Mouse (Mus musculus) spleen, postnatal 4 days (tissue): ENCODE data around the gene Slc6a5.
"Not testable (repeated sequence)": the region's sequence is repeated elsewhere in the genome, so short reads cannot be mapped to it uniquely, and the experiment has no call there.

Experiments
- DNase-seq, 2 experiments: peaks; one replicate each; pipeline ENCODE4 v3.0.0; 2022; ENCODE audit warnings: low spot score in 2 of 2

Slc6a5 gene

DNA sequence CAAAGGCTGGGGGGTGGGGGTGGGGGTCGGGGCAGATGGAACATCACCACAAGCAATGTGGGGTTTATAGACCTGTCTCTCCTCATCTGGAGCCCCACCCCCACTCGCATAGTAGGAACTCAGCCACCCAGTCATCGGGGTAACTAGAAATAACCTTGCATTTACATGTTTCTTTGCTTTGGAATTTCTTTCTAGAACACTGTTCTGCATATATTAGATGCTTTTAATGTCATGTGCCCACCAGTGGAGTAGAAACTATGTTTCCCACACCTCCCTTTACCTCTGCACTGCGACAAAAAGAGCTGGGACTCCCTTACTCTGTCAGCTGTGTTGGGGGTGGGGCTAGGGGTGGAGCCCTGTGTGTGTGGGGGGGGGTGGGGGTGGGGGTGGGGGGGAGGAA is 3.2 kb downstream of the Slc6a5 start:
- no peak for DNase-seq

DNA sequence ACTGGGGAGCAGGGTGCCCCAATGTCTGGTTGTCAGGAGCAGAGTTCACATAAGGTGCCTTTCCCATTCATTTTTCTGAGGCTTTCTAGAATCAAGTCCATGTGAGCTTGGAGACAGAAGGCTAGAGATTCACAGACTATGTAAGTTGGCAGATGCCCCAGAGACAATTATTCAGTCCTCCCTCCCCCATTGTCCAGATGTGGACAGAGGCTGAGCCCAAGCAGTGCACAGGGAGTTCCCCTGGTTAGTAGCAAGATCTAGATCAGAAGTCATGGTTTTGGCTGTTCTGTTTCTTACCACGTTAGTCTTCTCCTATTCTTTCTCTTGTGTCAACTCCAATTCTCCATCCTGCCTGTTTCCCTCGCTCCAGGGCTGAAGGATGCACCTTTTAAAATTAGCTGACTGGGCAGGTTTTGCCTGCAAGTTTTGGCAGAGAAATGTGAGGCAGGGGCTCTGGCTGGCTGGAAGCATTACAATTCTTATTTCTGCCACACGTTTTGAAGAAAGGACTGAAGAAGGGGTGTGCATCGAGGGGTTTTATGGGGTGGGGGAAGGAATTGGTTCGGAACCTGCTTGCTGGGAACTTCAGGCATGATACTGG is 3.9 kb downstream of the Slc6a5 start:
- DNase-seq, result no peak

DNA sequence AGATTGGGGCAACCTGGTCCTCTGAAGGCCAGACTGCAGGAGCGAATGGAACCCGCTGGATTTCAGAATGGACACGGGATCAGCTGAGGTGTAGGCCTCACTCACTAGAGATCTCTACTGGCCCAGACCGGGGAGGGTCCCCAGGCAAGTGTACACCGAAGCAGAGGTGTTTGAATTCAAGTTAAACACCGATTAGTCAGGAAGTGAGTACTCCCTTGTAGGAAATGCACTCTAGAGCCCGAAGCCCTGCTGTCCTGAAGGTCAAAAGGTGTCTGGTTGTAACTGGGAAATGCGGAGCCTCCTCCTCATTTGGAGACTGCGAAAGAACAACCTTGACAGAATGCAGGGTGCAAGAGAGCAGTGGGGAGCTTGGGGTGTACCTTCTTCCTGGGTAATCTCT is 5.0 kb downstream of the Slc6a5 start:
- DNase-seq, result no peak

DNA sequence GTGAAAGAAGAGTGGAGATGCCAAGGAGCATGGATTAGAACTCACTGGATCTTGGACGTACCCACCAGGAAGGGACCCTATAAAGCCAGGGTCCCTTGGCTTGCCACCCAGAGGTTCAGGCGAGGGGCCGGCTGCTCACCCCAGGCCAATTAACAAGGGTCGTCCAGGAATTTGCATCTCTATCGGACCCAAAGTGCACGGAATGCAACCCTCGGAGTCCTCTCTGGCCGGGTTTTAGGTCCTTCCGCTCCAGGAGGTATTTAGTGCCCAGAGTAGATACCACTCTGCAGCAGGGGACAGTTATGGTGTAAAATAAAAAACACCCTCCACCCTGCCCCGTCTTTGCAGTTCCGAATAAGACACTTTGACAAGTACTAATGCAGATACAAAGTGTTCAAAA is 5.5 kb downstream of the Slc6a5 start:
- DNase-seq, result no peak

DNA sequence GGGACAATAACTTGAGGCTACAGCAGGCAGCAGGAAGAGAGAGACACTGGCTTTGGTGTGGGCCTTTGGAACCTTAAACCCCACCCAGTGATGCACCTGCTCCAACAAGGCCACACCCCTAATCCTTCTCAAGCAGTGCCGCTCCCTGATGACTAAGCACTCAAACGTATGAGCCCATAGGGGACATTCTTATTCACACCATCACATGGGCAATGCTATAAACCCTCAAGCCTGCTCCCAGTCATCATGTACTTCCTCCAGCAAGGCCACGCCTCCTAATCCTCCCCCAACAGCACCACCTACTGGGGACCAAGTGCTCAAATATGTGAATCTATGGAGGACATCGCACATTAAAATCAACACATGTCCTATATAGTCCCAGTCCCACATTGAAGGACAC is 9.5 kb downstream of the Slc6a5 start:
- no peak for DNase-seq

DNA sequence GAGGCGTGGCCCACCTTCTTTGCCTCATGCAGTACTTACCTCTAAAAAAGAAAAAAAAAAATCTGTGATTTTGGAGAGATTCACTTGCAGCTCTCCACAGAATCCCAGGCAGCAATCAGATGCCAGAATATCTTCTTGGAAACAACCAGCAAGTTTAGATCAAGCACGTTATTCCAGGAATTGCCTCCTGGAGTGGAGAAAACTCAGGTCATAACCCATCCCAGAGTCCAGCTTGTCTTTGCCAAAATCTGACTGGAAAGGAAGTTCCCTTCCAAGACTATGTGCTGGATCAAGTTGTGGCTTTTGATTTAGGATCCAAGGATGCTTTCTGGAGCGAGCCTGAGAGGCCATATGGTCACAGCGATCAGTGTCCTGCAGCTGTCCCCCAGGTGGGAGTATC is 10.8 kb downstream of the Slc6a5 start:
- DNase-seq, result no peak

DNA sequence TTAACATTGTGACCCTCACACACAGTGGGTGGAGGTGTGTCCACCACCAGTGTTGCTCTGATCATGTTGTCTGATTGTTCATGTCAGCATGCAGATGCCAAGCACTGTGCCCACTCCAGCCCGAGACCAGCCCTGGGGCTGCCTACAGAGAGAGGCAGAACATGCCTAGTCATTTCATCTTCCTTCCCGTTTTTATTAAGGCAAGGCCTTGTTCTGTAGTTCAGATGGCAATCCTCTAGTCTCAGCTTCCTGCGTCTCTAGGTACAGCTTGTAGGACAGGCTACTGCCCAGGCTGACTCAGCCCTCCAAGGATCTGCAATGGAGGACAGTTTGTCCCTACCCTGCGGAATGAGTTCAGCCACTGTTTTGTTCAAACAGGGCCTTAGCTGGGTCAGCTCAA is 13.0 kb downstream of the Slc6a5 start:
- no peak for DNase-seq

DNA sequence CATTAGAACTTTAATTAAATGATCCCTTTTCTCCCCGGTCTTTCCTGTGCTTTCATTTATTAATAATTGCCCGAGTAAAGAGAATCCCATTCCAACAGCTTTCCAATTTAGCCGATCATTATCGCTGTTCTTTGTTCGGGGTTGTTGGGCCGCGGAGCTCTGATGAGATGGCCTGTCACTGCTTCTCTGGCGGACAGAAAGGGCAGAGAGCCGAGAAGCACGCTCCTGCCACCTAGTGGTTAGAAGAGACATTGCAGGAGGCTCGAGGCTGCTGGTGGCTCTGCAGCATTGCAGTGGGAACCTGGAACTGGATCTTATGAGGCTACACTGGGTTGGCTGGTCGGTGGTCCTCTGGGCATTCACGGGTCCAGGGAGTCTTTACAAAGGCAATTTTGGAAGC is 13.4 kb downstream of the Slc6a5 start:
- peak; percentile 57 to 83 for DNase-seq

DNA sequence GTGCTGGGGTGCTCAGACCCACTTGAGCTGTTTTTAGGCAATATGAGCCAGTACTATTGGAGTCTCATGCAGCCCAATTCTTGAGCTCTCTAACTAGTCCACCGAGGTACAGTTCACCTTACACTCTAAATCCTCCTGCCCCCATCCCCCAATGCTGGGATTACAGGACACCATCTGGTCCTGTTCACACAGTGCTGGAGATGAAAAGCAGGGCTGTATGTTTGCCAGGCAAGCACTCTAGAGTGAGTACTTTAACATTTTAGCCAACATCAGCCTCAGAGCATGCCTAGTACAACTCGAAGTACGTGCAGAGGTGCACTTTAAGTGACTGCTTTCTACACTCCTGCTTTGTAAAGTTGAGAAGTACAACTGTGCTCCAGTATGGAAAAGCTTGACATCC is 18.6 kb downstream of the Slc6a5 start:
- DNase-seq, result no peak

DNA sequence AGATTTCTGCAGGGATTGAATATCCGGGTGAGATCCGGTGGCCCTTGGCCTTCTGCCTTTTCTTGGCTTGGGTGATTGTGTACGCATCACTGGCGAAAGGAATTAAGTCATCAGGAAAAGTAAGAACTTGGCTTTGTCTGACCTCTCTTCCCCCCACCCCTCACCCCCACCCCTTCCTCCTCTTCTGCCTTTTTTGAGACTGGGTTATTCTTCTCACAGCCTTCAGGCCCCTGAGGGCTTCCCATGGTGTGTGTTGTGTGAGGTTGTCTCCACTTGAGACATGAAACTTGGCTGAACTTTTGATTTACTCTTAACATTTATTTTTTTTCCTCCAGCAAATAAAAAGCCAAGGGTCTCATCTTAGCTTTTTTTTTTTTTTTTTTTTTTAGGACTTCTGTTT is 20.1 kb downstream of the Slc6a5 start:
- DNase-seq, result no peak

DNA sequence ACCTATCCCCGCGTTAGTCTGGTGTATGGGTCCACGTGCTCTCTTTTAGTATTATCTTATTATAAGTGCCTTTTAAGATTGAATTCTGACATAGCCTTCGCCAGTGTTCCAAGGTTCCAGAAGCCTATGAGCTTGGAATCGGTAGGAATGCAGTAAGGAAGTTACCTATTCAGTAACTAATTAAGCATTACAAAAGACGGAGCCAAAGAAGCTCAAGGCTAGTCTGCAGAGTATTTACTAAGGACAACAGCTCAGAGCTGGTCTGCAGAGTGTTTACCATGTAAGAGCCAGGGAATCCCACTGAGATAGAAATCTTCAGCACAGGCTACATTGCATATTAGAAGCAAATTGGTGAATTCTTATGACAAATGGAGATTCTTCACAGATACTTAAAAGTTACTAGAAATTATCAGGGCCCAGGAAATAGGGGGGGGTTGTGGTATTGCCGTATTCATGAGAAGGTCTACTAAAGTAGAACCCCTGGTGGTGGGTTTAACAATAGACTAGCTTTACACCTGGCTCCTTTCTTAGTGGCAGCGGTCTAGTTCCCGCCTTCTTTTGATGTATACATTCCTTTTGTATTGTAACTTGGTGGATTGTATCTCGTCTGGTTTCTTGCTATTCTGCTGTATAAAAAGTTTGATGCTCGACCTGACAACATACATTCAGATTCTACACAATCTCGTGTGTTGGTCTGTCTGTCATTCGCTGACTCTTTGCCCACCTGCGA is 23.6 kb downstream of the Slc6a5 start:
- DNase-seq, result not testable (repeated sequence)

DNA sequence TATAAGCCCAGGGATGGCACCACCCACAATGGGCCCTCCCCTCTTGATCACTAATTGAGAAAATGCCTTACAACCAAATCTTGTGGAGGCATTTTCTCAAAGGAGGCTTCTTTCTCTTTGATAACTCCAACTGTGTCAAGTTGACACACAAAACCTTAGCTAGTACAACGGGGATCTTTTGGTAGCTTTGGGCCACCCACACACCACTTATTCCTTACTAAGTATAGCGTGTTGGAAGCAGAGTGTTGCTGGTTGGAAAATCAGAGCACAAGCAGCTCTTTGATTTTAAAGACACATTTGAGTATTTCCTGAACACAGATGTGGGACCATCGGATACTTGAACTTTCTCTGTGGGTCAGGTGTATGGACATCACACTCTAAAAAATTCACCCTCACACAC is 26.9 kb downstream of the Slc6a5 start:
- no peak for DNase-seq

DNA sequence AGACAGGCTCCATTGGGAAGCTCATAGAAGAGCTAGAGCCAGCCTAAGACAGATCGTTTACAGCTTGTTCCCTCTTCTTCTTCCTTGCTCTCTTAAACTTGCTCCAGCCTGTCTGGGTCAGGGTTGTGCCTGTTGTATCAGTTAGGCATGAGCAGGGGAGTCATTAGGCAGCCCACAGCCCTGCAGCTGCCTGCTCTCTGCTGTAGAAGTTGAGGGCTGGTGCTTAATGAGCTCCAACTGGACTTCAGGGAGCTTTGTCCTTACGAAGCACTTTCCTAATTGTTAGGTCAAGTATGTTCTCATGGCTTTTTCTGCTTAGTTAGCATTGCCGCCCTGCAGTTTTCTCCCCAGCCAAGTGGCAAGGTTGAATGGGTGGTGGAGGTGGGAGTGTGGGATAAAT is 32.1 kb downstream of the Slc6a5 start:
- DNase-seq, result no peak

DNA sequence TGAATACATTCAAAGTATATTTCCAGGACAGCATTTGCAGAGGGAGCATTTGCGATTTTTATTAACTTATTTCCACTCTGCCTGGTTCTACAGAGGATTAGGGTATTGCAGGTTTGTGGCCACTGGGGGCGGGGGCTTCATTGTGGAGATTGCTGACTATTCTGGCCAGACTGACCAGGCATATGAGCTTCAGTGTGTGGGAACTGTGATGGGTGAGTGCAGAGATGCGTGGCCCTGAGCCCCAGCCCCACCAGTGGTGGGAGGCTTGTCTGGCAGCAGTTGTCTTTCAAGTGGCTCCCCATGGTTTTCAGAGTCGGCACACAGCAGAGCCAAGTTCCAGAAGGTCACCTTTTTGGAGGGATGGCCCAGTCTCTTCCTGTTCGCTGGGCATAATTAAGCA is 32.5 kb downstream of the Slc6a5 start:
- DNase-seq, result no peak

DNA sequence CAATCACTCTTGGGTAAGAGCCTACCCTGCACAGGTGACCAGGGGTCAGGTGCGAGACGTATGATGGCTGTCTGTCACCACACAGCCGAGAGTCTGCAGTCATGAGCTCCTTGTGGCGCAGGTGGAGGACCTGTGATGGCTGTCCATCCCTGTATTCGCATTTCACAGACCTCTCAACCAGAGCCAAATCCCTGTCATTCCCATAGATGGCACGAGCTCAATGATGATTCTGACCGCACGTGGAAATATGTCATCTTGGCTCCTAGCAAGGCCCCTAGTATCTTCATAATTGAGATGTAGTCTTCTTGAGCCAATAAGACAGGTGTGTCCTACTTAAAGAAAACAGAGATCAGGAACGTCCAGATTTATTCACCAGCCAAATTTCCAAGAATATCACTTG is 36.7 kb downstream of the Slc6a5 start:
- DNase-seq, result no peak

DNA sequence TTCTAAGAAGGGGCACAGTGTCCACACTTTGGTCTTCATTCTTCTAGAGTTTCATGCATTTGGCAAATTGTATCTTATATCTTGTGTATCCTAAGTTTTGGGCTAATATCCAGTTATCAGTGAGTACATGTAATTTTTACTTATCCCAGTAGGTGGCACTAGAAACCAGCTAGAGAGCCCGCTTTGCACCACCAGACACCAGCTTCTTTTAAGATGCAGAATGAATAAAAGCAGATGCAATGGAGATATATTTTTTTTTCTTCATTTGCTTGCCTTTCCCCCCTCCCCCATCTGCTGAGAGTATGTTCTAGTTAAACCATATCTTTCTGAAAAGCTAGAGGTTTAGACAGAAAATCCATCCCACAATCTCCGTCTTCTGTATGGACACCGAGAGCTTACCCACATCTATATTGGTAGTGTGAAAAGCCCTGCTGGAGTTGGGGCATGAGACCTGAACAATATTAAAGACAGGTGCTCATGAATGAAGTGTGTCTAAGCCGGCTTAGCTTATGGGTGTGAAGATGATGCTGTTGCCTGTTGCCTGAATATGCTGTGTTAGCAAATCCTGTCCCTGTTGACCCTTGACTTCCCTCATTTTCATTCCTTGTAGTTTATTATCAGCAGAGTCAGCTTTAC is 43.7 kb downstream of the Slc6a5 start:
- no peak for DNase-seq

DNA sequence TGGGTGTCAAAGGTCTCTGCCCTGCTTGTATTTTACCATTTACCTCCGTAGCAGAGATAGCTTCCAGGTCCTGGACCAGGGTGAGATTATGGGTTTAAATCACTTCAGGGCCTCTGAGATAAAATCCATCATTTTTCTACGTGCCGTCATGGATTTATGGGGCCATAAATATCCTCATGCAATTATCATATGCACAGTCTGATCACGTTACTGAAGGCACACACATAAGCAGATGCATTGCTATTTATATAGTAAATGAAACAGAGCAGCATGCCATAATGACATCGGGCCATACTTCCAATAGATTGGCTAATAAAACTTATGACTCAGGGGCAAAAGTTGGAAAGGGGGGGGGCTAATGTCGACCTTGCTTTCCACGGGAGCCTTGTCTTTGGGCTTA is 44.9 kb downstream of the Slc6a5 start:
- DNase-seq, result no peak

DNA sequence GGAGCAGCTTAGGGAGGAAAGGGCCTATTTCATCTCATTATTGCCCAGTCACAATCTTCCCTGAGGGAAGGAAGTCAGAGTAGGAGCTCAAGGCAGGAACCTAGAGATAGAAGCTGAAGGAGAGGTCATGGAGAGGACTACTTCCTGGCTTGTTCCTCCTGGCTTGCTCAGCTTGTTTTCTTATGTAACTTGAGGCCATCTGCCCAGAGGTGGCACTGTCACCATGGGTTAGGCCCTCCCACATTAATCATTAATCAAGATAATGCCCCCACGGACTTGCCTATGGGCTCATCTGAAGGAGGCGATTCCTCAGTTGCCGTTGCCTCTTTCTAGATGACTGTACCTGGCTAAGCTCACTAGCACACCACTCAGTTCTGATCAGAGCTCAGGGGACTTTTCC is 47.2 kb downstream of the Slc6a5 start:
- no peak for DNase-seq

DNA sequence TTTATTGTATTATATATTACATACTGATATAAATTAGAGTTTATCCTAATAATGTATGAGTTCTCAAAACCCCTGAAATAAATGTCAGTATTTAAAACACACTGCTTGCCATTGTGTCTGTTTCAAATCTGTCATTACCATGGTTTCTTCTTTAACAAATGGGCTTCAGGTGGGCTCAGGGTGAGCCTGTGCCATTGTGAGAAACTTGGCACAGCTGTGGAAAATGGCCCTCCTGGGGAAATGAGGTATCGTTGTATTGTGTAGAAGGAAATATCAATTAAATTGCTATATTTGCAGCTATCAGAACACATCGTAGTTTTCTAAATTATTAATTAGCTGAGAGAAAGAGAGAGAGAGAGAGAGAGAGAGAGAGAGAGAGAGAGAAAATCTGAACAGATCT is 53.8 kb downstream of the Slc6a5 start:
- no peak for DNase-seq

DNA sequence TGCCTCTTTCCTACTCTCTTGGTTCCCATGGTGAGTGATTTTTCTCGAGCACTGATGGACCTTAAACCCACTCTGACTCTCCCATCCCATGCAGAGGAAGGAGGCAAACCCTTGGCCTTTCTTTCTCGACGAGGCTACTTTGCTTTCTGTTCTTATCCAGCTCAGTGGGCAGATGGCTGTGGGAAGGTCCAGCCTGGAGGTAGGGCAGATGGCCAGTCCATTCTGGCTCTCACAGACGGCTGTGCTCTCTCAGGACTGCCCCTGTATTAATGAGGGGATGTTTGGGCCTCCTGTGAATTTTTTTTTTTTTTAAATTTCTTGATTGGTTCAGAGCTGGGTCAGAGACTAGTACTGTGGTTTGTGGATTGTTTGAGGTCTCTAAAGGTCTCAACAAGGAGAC is 59.6 kb downstream of the Slc6a5 start:
- no peak for DNase-seq

DNA sequence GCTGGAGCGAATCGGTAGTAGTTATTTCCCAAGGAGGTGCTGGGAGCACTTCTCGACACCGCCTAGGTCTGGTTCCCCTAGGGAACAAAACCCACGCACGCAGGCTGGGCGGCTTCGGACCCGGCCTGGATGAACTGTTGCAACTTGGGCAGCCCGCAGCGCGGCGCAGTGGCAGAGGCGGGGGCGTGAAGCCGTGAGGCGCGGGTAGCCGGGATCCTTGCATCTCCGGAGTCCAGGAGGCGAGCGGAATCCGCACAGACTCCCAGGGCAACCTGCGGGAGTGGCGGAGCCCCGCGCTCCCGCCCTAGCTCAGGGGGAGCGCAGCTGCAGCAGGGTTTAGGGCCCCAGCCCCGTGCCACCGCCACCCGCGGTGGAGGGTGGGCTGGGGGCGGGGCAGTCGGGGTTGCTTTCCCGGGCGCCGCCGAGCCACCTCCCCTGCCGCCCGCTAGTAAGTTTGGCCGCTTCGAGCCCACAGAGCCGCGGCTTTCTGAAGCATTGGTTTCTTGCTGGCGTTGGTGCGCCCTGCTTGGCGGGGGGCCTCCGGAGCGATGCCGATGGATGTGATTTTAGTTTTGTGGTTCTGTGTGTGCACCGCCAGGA is 65.0 kb downstream of the Slc6a5 start, which contains the start of gene Nell1:
Nell1 (plus strand) TSS at position 24 of the 600 bp plus-strand sequence.
- no peak for DNase-seq

DNA sequence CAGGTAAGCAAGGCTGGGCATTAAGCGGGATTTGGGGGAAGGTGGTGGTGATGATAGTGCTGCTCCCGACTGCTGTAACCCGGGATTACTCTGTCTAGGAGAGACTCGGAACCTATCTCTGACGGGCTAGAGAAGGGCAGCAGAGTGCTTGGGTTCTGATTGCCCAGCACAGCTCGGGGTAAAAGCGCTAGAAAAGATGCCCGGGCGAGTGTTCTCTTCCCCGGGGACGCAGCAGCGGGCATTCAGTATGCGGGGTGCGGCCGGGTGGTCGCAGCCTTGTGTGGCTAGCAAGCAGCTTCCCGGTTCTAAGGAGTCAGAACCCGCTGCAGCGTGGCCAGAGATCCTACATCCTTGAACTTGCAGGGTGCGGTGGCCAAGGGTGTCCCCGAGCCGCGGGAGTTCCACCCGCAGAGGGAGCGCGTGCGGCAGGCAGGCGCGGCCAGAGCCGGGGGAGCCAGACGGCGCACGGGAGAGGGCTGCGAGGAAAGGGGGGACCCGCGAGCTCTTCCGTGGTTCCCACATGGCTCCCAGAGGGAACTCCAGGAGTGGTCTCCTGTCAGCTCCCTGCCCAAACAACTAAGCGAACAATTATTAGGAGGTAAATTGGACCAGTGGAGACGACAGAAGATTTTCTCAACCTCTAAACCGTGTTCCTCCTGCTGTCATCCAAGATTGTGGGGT is 65.6 kb downstream of the Slc6a5 start:
- DNase-seq, result no peak
